In the genomic region with DNA sequence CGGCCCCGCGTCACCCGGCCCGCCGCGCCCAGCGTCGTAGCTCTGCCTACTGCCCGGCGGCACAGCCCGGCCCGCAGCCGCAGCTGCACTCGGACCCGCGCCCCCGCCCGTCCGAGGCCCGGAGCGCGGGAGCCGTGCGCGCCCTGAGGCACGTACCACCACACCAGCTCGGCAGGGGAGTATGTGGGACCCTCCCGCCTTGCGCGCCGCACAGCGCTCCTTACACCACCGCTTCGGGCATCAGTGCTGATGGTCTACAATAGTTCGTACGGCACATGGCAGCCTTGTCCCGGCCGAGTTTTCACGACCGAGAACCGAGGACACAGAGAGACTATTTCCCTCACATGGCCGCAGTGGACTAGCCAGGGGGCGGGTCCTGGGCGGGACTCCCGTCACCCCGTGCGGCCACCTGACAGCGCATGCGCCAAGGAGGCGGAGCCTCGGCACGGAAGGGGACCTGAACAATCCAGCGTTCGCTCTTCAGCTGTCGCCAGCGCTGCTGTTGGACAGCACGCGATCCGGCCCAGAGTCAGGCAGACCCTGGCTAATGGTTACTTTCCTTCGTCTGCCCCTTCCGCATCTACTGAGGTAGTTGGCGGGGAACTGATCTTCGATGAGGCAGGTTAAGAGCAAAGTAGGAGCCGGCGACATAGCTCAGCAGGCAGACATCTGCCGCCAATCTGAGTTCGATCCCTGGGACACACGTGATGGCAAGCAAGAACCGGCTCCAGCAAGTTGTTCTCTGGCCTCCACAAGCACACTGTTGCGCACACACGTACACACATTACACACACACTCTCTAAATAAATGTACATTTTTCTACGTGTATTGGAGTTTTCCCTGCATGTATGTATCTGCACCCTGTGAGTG, we compare ENCODE assay signal across 8 mouse cellular contexts. TPM values are rescaled to one million over a fixed set of nuclear protein-coding genes. Genes with fewer than 3 reads are reported as not detected.
DNase-seq lines count a peak whose midpoint lies in the region; ATAC-seq lines count a peak whose summit lies in the region.

Gene Paxip1, minus strand, starts transcription at position 389 of the 870 bp plus-strand sequence.

- intact Hi-C loops in gastrocnemius, postnatal 14 days (cut with DNase I; ENCODE audit: low total_unique reads): no loop called here
- intact Hi-C loops in left cerebral cortex, postnatal 10 days (cut with DNase I): loop anchor here (2.0 to 5.0 kb wide), 3 partner anchors 51 to 301 kb away; partner anchors contain the start of genes Htr5a and Insig1

- peak; percentile 97 to 100 for DNase-seq in adrenal gland, adult (ENCODE audit: inconsistent age in 2 of 2, low spot score in 1 of 2)
- peak; percentile 95 for DNase-seq in embryo, embryonic 10.5 days (ENCODE audit: low spot score)
- DNase-seq in gastrocnemius, postnatal 14 days: peak; percentile 97
- peak; percentile 92 to 98 for DNase-seq in left cerebral cortex, postnatal 10 days (ENCODE audit: extremely low spot score in 1 of 2, low spot score in 2 of 2)
- DNase-seq in right cerebral cortex, postnatal 25 days: peak; percentile 96
- peak; percentile 96 to 97 for DNase-seq in urinary bladder, postnatal 4 days (ENCODE audit: low spot score in 2 of 2)

- peak; percentile 80 for ATAC-seq in inflammation-experienced regulatory T-cells, adult 6 months
- peak; percentile 82 for ATAC-seq in megakaryocyte-erythroid progenitor cell, adult 5-6 weeks (replicated peaks; ENCODE audit: low FRiP score, low TSS enrichment, poor library complexity, severe bottlenecking)

RNA-seq across cellular contexts. Expression of gene Paxip1, which starts in this region (rescaled TPM):
- total RNA-seq in gastrocnemius, postnatal 14 days (2021): 10 to 100 TPM in 1 of 2 experiments, 1 to 10 TPM in 1; 9.1 to 14.3 TPM
- 10 to 100 TPM in 2 of 3 experiments, 1 to 10 TPM in 1; 9.8 to 14.6 (median 12.8) TPM for polyA plus RNA-seq in inflammation-experienced regulatory T-cells, adult 6 months (2017; shearing (Covaris generic))
- total RNA-seq in left cerebral cortex, postnatal 10 days (2021): 10 to 100 TPM; 38.1 to 44.9 TPM
- total RNA-seq in megakaryocyte-erythroid progenitor cell, adult 5-6 weeks (2014; fragmentation: Nextera tagmentation): 52.6 and 62.7 TPM in 2 replicates
- 26.7 and 36.3 TPM in 2 replicates for total RNA-seq in megakaryocyte-erythroid progenitor cell, adult 5-6 weeks (2017)

Comparison
In these comparisons a context has a peak if more than half of its experiments do, and no peak if none do; other contexts are left out.
1. Peak in every context shown above with its lines: DNase-seq and ATAC-seq.